Mouse (Mus musculus): Measurements from ENCODE around the gene Tex45. TPM values are rescaled to one million over a fixed set of nuclear protein-coding genes. Genes with fewer than 3 reads are reported as not detected.

Tex45 gene
- polyA plus RNA-seq, 2 experiments = 0.10 TPM; not detected in 1

GRCm38 (mm10) chr8:3522007-3522697 is 51.5 kb downstream of the Tex45 start:
- peak overlapping the region; percentile 59 for H3K9ac ChIP-seq (replicated peaks)
- DNase-seq (ENCODE audit: low read depth in 3 of 3, low spot score in 3 of 3) (peak; percentile 76 to 78 (median 77)), ATAC-seq (ENCODE audit: insufficient read depth) (peak; percentile 99)
- H3K9me3 ChIP-seq (ENCODE audit: control insufficient read depth, low read length) = no peaks in the 10 kb centered on the region
- H3K27ac ChIP-seq = peak overlapping the region; percentile 96
- H3K27me3 ChIP-seq (ENCODE audit: control insufficient read depth, insufficient read depth, low read length) = no peaks in the 10 kb centered on the region
- TF ChIP-seq EP300 (IDR thresholded peaks at IDR 0.05; ENCODE audit: low read depth) (peak; percentile 93), CTCF (IDR thresholded peaks at IDR 0.05; ENCODE audit: low read depth) (no peak)
- WGBS (ENCODE audit: insufficient replicate concordance) = 47% methylated on average over 13 of the region's 13 CpGs
- H3K36me3 ChIP-seq (replicated peaks; ENCODE audit: control insufficient read depth, insufficient read depth, low read depth) = peaks cover 21% of the 10 kb centered on the region
- H3K4me3 ChIP-seq (ENCODE audit: insufficient read depth in 1 of 2, low read depth in 2 of 2, low read length in 2 of 2) = peak overlapping the region; percentile 22 to 39
- H3K4me2 ChIP-seq (ENCODE audit: low read depth) = peak overlapping the region; percentile 71
- H3K4me1 ChIP-seq (replicated peaks; ENCODE audit: control insufficient read depth in 2 of 2, insufficient read depth in 2 of 2, low read length in 1 of 2) = peaks cover 38 to 42% of the 10 kb centered on the region in 2 experiments

GRCm38 (mm10) chr8:3530816-3531215 is 60.2 kb downstream of the Tex45 start:
- peaks cover 2 to 4% of the 10 kb centered on the region in 2 experiments for H3K4me1 ChIP-seq (replicated peaks; ENCODE audit: control insufficient read depth in 2 of 2, insufficient read depth in 2 of 2, low read length in 1 of 2)
- 63% methylated on average over 5 of the region's 5 CpGs for WGBS (ENCODE audit: insufficient replicate concordance)
- H3K4me3 ChIP-seq (ENCODE audit: insufficient read depth in 1 of 2, low read depth in 2 of 2, low read length in 2 of 2) = no peak overlapping the region
- ATAC-seq (ENCODE audit: insufficient read depth) (no peak), DNase-seq (ENCODE audit: low read depth in 3 of 3, low spot score in 3 of 3) (no peak)
- no peak overlapping the region for H3K9ac ChIP-seq (replicated peaks)
- H3K4me2 ChIP-seq (ENCODE audit: low read depth) = no peak overlapping the region
- H3K27me3 ChIP-seq (ENCODE audit: control insufficient read depth, insufficient read depth, low read length) = no peaks in the 10 kb centered on the region
- H3K27ac ChIP-seq = no peak overlapping the region
- H3K36me3 ChIP-seq (replicated peaks; ENCODE audit: control insufficient read depth, insufficient read depth, low read depth) = peaks cover 16% of the 10 kb centered on the region
- TF ChIP-seq EP300 (IDR thresholded peaks at IDR 0.05; ENCODE audit: low read depth) = no peak
- TF ChIP-seq CTCF (IDR thresholded peaks at IDR 0.05; ENCODE audit: low read depth) = no peak
- no peaks in the 10 kb centered on the region for H3K9me3 ChIP-seq (ENCODE audit: control insufficient read depth, low read length)

- peaks cover 12% of the 10 kb centered on the region for H3K36me3 ChIP-seq (replicated peaks; ENCODE audit: control insufficient read depth, insufficient read depth, low read depth)
- H3K4me1 ChIP-seq (replicated peaks; ENCODE audit: control insufficient read depth in 2 of 2, insufficient read depth in 2 of 2, low read length in 1 of 2) = peaks cover 6 to 11% of the 10 kb centered on the region in 2 experiments
- no peak overlapping the region for H3K4me2 ChIP-seq (ENCODE audit: low read depth)
- ATAC-seq (ENCODE audit: insufficient read depth) (no peak), DNase-seq (ENCODE audit: low read depth in 3 of 3, low spot score in 3 of 3) (no peak)
- no peaks in the 10 kb centered on the region for H3K27me3 ChIP-seq (ENCODE audit: control insufficient read depth, insufficient read depth, low read length)
- H3K4me3 ChIP-seq (ENCODE audit: insufficient read depth in 1 of 2, low read depth in 2 of 2, low read length in 2 of 2) = no peak overlapping the region
- no peak overlapping the region for H3K9ac ChIP-seq (replicated peaks)
- TF ChIP-seq CTCF (IDR thresholded peaks at IDR 0.05; ENCODE audit: low read depth) (no peak), EP300 (IDR thresholded peaks at IDR 0.05; ENCODE audit: low read depth) (no peak)
- no peaks in the 10 kb centered on the region for H3K9me3 ChIP-seq (ENCODE audit: control insufficient read depth, low read length)
- WGBS (ENCODE audit: insufficient replicate concordance) = 93% methylated on average over 18 of the region's 18 CpGs
- no peak overlapping the region for H3K27ac ChIP-seq
Observed at GRCm38 (mm10) chr8:3531936-3532335, 61.3 kb downstream of the Tex45 start.

GRCm38 (mm10) chr8:3536053-3536841 is 65.6 kb downstream of the Tex45 start:
- no peak overlapping the region for H3K27ac ChIP-seq
- TF ChIP-seq EP300 (IDR thresholded peaks at IDR 0.05; ENCODE audit: low read depth) (no peak), CTCF (IDR thresholded peaks at IDR 0.05; ENCODE audit: low read depth) (no peak)
- peaks cover 6 to 11% of the 10 kb centered on the region in 2 experiments for H3K4me1 ChIP-seq (replicated peaks; ENCODE audit: control insufficient read depth in 2 of 2, insufficient read depth in 2 of 2, low read length in 1 of 2)
- H3K9ac ChIP-seq (replicated peaks) = no peak overlapping the region
- peak; percentile 82 for ATAC-seq (ENCODE audit: insufficient read depth)
- H3K36me3 ChIP-seq (replicated peaks; ENCODE audit: control insufficient read depth, insufficient read depth, low read depth) = peaks cover 16% of the 10 kb centered on the region
- no peaks in the 10 kb centered on the region for H3K9me3 ChIP-seq (ENCODE audit: control insufficient read depth, low read length)
- 54% methylated on average over 15 of the region's 15 CpGs for WGBS (ENCODE audit: insufficient replicate concordance)
- DNase-seq (ENCODE audit: low read depth in 3 of 3, low spot score in 3 of 3) = peak; percentile 60 to 77 (median 64)
- peak overlapping the region; percentile 33 for H3K4me2 ChIP-seq (ENCODE audit: low read depth)
- no peak overlapping the region for H3K4me3 ChIP-seq (ENCODE audit: insufficient read depth in 1 of 2, low read depth in 2 of 2, low read length in 2 of 2)
- no peaks in the 10 kb centered on the region for H3K27me3 ChIP-seq (ENCODE audit: control insufficient read depth, insufficient read depth, low read length)

Other genes with a start within 250 kb of the Tex45 start
- gene Insr, start 191.2 kb upstream of the Tex45 start, polyA plus RNA-seq (2012; rRNA removed) = 3.9 and 4.4 TPM in 2 replicates
- 9.2 and 12.5 TPM in 2 replicates for gene Insr, start 191.2 kb upstream of the Tex45 start, polyA plus RNA-seq (2014; fragmentation: Nextera tagmentation; extraction: Ambion mirVana)
- gene A430078G23Rik, start 117.4 kb upstream of the Tex45 start, polyA plus RNA-seq (2012; rRNA removed) = 0.31 and 0.33 TPM in 2 replicates
- gene A430078G23Rik, start 117.4 kb upstream of the Tex45 start, polyA plus RNA-seq (2014; fragmentation: Nextera tagmentation; extraction: Ambion mirVana) = 0.36 and 0.85 TPM in 2 replicates
- gene Arhgef18, start 77.9 kb upstream of the Tex45 start, polyA plus RNA-seq (2012; rRNA removed) = 3.4 and 3.6 TPM in 2 replicates
- 2.0 and 2.5 TPM in 2 replicates for gene Arhgef18, start 77.9 kb upstream of the Tex45 start, polyA plus RNA-seq (2014; fragmentation: Nextera tagmentation; extraction: Ambion mirVana)
- gene Pex11g, start 3.2 kb upstream of the Tex45 start, polyA plus RNA-seq (2012; rRNA removed) = 2.5 and 3.1 TPM in 2 replicates
- 2.7 and 3.5 TPM in 2 replicates for gene Pex11g, start 3.2 kb upstream of the Tex45 start, polyA plus RNA-seq (2014; fragmentation: Nextera tagmentation; extraction: Ambion mirVana)
- 4.8 and 6.8 TPM in 2 replicates for gene Zfp358, start 22.3 kb downstream of the Tex45 start, polyA plus RNA-seq (2012; rRNA removed)
- 1.7 and 2.0 TPM in 2 replicates for gene Zfp358, start 22.3 kb downstream of the Tex45 start, polyA plus RNA-seq (2014; fragmentation: Nextera tagmentation; extraction: Ambion mirVana)
- 26.1 and 31.6 TPM in 2 replicates for gene Mcoln1, start 29.6 kb downstream of the Tex45 start, polyA plus RNA-seq (2012; rRNA removed)
- gene Mcoln1, start 29.6 kb downstream of the Tex45 start, polyA plus RNA-seq (2014; fragmentation: Nextera tagmentation; extraction: Ambion mirVana) = 12.6 and 13.8 TPM in 2 replicates
- 12.1 and 14.2 TPM in 2 replicates for gene Pnpla6, start 44.5 kb downstream of the Tex45 start, polyA plus RNA-seq (2012; rRNA removed)
- gene Pnpla6, start 44.5 kb downstream of the Tex45 start, polyA plus RNA-seq (2014; fragmentation: Nextera tagmentation; extraction: Ambion mirVana) = 6.5 and 9.6 TPM in 2 replicates
- 2.7 and 3.0 TPM in 2 replicates for gene C330021F23Rik, start 97.1 kb downstream of the Tex45 start, polyA plus RNA-seq (2012; rRNA removed)
- gene C330021F23Rik, start 97.1 kb downstream of the Tex45 start, polyA plus RNA-seq (2014; fragmentation: Nextera tagmentation; extraction: Ambion mirVana) = 2.5 and 4.0 TPM in 2 replicates
- 1.8 and 2.2 TPM in 2 replicates for gene Camsap3, start 116.4 kb downstream of the Tex45 start, polyA plus RNA-seq (2012; rRNA removed)
- gene Camsap3, start 116.4 kb downstream of the Tex45 start, polyA plus RNA-seq (2014; fragmentation: Nextera tagmentation; extraction: Ambion mirVana) = 1.6 and 1.7 TPM in 2 replicates
- gene Xab2, start 150.5 kb downstream of the Tex45 start, polyA plus RNA-seq (2012; rRNA removed) = 24.1 and 27.1 TPM in 2 replicates
- 22.2 and 25.9 TPM in 2 replicates for gene Xab2, start 150.5 kb downstream of the Tex45 start, polyA plus RNA-seq (2014; fragmentation: Nextera tagmentation; extraction: Ambion mirVana)
- 7.9 and 32.5 TPM in 2 replicates for gene Pet100, start 150.7 kb downstream of the Tex45 start, polyA plus RNA-seq (2012; rRNA removed)
- gene Pet100, start 150.7 kb downstream of the Tex45 start, polyA plus RNA-seq (2014; fragmentation: Nextera tagmentation; extraction: Ambion mirVana) = 113 and 117 TPM in 2 replicates
- not detected in 2 replicates for gene Pcp2, start 154.7 kb downstream of the Tex45 start, polyA plus RNA-seq (2012; rRNA removed)
- gene Pcp2, start 154.7 kb downstream of the Tex45 start, polyA plus RNA-seq (2014; fragmentation: Nextera tagmentation; extraction: Ambion mirVana) = 0.19 TPM in 1 of 2 replicates, not detected in the other
- 55.5 and 61.7 TPM in 2 replicates for gene Stxbp2, start 160.1 kb downstream of the Tex45 start, polyA plus RNA-seq (2012; rRNA removed)
- 37.7 and 44.6 TPM in 2 replicates for gene Stxbp2, start 160.1 kb downstream of the Tex45 start, polyA plus RNA-seq (2014; fragmentation: Nextera tagmentation; extraction: Ambion mirVana)
- gene Retn, start 184.9 kb downstream of the Tex45 start, polyA plus RNA-seq (2012; rRNA removed) = not detected in 2 replicates
- gene Retn, start 184.9 kb downstream of the Tex45 start, polyA plus RNA-seq (2014; fragmentation: Nextera tagmentation; extraction: Ambion mirVana) = not detected in 2 replicates
- gene Mcemp1, start 194.9 kb downstream of the Tex45 start, polyA plus RNA-seq (2012; rRNA removed) = 1.4 and 1.9 TPM in 2 replicates
- gene Mcemp1, start 194.9 kb downstream of the Tex45 start, polyA plus RNA-seq (2014; fragmentation: Nextera tagmentation; extraction: Ambion mirVana) = 3.1 and 3.7 TPM in 2 replicates
- 0.90 and 1.4 TPM in 2 replicates for gene Fcor, start 201.5 kb downstream of the Tex45 start, polyA plus RNA-seq (2012; rRNA removed)
- gene Fcor, start 201.5 kb downstream of the Tex45 start, polyA plus RNA-seq (2014; fragmentation: Nextera tagmentation; extraction: Ambion mirVana) = 3.1 and 3.5 TPM in 2 replicates
- gene Trappc5, start 205.4 kb downstream of the Tex45 start, polyA plus RNA-seq (2012; rRNA removed) = 11.0 and 13.1 TPM in 2 replicates
- gene Trappc5, start 205.4 kb downstream of the Tex45 start, polyA plus RNA-seq (2014; fragmentation: Nextera tagmentation; extraction: Ambion mirVana) = 11.5 and 12.1 TPM in 2 replicates
- gene Fcer2a, start 223.3 kb downstream of the Tex45 start, polyA plus RNA-seq (2012; rRNA removed) = 0.01 TPM in 1 of 2 replicates, not detected in the other
- gene Fcer2a, start 223.3 kb downstream of the Tex45 start, polyA plus RNA-seq (2014; fragmentation: Nextera tagmentation; extraction: Ambion mirVana) = 0.05 TPM in 1 of 2 replicates, not detected in the other
- 2.8 and 3.5 TPM in 2 replicates for gene Clec4g, start 249.8 kb downstream of the Tex45 start, polyA plus RNA-seq (2012; rRNA removed)
- 3.6 and 4.2 TPM in 2 replicates for gene Clec4g, start 249.8 kb downstream of the Tex45 start, polyA plus RNA-seq (2014; fragmentation: Nextera tagmentation; extraction: Ambion mirVana)

Data from liver, embryonic 14.5 days (tissue).